Mouse (Mus musculus) left cerebral cortex, postnatal 14 days (tissue): ENCODE results near the gene Zmat3. TPM values are rescaled to one million over a fixed set of nuclear protein-coding genes. Genes with fewer than 3 reads are reported as not detected.

Source experiments
- DNase-seq, 2 experiments: peaks; one replicate each; pipeline ENCODE4 v3.0.0; 2021 to 2022; ENCODE audit warnings: low spot score in 2 of 2, mixed read lengths in 1 of 2
- intact Hi-C: fragments of 180-260 bp; cut with DNase I; formaldehyde crosslinking; loops from one replicate; pipeline ENCODE4 v1.15.1; 2025
- total RNA-seq, 2 experiments: library from RNA; stranded (reverse); gene quantifications; 2 replicates each; pipeline ENCODE4 v1.2.3; 2021

The Zmat3 gene
- total RNA-seq, 2 experiments from 2014 or later = 104 to 117 TPM

DNA sequence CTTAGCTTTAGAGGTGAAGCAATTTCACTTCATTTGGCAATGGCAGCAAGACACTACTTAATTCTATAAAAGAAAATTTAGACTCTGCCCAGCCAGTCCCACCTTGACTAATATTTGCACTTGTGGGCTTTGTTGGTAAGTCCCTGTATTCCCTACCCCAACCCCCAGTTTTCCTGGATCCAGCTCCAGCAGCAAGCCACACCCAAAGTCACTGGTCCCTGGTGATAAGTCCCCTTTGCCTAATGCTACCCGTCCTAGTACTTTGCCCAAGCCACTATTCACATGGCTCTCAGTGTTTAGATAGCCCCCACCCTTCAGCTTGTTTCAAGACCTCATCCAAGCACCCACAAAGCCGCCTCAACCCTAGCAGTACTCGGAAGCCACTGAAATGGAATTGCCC, 15.7 kb upstream of the Zmat3 start:
- intact Hi-C loops = no loop called here
- no peak for DNase-seq

DNA sequence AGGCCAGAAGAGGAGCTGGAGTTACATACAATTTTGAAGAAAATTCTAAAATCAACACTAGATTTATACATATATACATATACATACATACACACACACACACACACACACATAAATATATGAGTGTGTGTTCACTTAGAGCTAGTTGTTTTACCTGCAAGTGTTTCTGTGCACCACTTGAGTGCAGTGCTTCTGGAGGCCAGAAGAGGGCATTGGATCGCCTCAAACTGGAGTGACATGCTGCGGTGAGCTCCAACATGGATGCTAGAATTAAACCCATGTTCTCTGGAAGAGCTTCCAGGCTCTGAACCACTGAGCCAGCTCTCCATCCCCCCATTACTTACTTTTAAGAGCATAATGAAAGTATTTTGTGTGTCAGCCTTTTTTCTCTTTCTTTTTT, 14.1 kb upstream of the Zmat3 start:
- intact Hi-C loops = no loop called here
- DNase-seq = no peak

DNA sequence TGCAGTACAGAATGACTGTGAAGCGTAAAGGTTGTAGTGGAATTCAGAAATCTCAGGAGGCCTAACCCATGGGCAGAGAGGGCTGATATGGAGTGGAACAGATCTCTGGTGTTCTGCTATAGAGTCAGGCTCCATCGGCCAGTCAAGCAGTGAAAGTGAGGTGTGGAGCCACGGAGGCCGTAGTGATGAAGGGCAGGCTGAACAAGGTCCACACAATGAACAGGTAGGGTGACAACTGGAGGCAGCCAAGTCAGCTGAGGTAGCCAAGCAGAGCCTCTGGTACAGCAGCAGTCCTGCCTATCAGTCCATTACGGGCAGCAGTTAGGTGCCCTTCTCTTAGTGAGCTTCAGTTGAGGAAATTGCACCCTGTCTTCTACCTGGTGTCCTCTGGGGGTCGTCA, 7.4 kb upstream of the Zmat3 start:
- intact Hi-C loops = no loop called here
- no peak for DNase-seq

DNA sequence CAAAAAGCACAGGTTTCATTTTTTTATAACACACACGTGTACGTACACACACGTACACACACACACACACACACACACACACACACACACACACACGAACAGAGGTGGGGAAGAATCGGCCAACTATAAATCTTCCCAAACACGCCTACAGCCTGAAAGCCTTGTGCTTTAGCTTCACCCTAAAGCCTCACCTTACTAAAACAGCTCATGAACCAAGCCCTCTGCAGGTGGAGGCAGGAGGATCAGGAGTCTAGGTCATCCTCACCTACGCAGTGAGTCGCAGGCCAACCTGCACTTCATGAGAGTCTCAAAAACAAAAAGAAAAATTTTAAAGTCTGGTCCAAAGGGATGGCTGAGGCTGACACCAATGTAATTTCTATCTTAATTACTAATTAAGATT, 6.7 kb upstream of the Zmat3 start:
- no peak for DNase-seq
- intact Hi-C loops = no loop called here

DNA sequence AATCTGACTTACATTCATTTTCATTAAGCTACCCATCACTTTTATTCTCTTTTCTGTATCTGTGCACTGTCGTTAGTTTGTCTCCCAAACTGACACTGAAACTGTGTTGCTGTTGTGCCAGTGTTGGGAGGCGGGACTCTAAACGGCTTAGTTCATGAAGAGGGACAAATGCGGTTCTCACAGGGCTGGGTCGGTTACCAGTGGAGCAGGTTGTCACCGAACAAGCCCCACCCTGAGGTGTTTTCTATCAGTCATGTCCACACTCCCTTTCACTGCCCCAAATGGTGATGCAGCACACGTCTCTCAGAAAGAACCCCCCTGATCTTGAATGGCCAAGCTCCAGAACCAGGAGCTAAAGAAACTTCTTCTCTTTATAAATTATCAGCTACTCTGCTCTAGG, 6.1 kb upstream of the Zmat3 start:
- DNase-seq = no peak
- intact Hi-C loops = no loop called here

DNA sequence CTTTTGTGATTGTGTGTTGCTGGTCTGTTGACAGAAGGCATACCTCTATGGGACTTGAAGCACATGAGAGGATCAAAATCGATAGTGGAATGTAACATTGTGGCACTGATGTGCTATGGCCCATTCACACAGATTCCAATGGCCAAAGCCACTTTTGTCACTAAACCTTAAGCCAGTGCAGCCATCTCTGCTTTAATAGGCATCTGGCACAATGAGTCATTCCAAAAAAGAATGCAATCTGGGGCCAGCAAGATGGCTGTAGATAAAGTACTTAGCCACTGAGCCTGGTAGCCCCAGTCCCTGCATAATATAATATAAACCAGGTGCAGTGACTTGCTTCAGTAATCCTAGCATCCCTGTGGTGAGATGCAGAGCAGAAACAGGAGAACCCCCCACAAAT, 1.7 kb upstream of the Zmat3 start:
- DNase-seq = no peak

DNA sequence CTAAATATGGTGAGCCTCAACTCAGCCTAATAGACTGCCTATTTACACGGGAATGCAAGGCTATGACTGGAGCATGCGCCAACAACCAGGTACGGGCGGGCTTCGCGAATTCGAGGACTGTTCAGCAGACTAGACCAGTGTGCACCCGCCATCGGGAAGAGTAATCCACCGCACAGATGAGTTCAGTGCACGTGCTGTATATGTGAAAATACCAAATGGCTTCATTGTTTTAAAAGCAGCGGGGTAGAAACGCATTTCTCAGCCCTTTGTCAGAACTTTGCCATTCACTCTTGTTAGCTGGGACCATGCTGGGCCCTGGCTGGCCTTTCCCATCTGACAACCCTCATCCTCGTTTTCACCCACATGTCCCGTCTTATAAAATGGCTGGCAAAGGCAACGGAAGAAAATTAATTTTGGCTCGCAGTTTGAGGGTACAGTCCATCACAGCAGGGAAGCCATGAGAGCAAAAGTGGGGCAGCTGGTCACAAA, 476 bp upstream of the Zmat3 start:
- DNase-seq = peak; percentile 17 to 41
- intact Hi-C loops = no loop called here

More for the DNA sequence above, 1.7 kb upstream of the Zmat3 start:
- intact Hi-C loops = no loop called here

DNA sequence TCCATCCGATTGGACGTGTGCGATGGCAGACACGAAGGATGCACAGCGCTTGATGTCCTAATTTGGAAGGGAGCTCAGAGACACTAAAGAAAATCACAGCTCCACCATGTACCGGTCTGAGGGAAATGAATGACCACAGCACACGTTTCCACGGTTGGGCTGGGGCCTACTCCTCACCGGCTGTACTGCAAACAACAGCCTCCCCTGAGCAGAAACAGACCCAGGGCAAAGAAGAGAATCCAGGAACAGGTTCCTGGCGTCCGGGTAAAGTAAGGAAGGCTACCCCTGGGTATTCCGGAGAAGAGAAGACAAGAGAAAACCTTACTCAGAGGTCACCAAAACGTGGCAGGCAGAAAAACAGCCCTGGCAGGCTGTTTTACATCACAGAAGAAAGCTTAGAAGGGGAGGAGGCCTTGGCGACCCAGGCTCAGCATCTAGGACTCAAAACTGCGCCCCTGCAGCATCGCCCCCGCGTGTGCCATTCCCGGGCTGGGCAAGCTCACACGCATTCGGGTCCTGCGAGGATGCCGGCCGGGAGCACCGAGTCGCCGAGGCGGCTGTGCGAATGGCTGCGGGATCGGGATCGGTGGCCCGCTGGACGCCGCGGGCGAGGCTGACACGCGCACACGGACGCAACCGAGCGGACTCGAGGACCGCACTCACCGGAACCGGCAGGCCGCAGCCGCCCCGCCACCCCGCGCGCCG, 821 bp downstream of the Zmat3 start:
- DNase-seq = peak; percentile 49 to 54
- intact Hi-C loops = loop anchor here (2.0 kb wide), 1 partner anchor 32 kb away; the partner anchor contains the start of gene Pik3ca

DNA sequence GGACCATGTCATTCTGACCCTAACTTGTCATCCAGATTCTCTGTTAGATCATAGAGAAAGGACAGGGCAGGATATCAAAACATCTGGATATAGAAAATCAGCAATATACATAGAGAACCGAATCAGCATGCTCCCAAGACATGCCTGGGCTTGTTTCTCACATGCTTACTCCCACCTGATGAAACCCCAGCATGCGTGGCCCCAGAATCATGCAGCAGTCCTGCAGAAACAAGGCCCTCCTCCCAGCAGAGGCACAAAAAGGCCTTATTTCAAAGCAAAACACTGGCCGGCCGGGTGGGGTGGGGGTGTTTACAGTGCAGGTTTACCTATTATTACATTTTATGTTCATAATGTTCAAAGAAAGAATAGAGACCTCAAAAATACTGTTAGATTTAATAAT, 1.6 kb downstream of the Zmat3 start:
- peak in 1 of 2 experiments; percentile 13 for DNase-seq

DNA sequence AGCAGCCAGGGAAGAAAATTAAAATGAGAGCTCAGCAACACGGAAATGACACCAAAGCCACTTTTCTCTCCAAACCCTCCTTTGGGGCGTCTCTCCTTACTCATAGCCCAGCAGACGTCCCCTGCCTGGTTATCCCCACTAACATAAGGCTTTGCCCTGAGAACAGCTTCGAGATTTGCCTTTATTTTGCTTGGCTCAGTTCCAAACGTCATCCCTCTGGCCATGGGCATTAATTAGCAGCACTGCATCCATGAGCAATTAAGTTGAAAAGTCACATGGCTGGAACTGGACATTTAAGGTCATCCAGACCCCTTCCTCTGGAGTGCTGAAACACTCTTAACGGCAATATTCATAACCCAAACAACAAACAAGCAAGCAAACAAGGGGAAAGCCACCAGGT, 4.6 kb downstream of the Zmat3 start:
- intact Hi-C loops = no loop called here

More for the DNA sequence above, 1.6 kb downstream of the Zmat3 start:
- intact Hi-C loops = loop anchor here (2.0 kb wide), 1 partner anchor 33 kb away; the partner anchor contains the start of gene Pik3ca

DNA sequence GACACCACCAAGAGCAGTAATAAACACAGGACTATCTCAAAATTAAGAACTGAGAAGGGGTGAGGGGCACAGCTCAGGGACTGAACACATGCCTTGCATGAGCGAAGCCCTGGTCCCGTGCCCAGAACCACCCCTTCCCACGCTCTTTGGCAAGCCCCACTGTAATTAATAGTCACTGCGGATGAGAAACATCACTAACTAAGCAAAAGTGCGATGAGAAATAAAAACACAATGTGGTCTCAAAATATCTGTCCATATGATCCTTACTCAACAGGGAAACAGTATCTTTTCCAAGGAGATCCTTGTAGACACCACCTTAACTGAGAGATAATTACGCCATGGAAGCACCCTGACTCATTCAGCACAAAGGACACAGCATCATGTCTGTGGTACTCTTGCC, 17.9 kb downstream of the Zmat3 start:
- intact Hi-C loops = no loop called here

More for the DNA sequence above, 4.6 kb downstream of the Zmat3 start:
- no peak for DNase-seq

DNA sequence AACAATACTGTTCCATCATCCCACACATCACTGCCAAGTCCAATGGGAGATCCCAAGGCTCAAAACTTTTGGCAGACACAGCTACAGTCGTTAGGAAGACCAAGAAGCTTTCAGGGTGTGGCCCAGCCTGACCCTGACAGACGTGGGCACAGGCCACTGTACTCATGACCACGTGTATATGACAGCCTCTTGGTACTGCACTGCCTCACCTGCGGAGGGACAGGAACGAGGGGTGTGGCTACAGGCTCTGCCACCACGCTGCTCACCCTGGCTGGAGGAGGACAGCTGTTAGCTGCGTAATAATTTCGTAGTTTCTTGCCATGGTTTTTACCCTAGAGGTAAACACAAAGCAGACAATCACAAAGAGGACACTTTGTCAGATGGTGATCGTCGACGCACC, 20.6 kb downstream of the Zmat3 start:
- DNase-seq = no peak
- intact Hi-C loops = no loop called here

More for the DNA sequence above, 17.9 kb downstream of the Zmat3 start:
- DNase-seq = peak; percentile 65 to 82

DNA sequence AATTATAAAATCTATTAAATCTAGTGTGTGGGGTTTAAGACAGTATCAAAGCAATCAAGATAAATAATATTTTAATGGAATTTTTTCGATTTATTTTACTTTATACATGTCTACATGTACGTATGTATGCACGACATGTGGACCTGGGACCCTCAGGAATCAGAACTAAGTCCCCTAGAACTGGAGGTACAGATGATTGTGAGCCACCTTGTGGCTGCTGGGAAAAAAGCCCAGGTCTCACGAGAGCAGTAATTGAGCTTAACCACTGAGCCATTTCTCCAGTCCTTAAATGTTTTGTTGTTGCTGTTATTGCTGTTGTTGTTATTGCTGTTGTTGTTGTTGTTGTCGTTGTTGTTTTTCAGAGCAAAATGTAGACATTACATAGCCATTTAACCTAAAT, 21.0 kb downstream of the Zmat3 start:
- DNase-seq = no peak
- intact Hi-C loops = loop anchor here (5.0 kb wide), 1 partner anchor 52 kb away; the partner anchor contains the start of gene Pik3ca

DNA sequence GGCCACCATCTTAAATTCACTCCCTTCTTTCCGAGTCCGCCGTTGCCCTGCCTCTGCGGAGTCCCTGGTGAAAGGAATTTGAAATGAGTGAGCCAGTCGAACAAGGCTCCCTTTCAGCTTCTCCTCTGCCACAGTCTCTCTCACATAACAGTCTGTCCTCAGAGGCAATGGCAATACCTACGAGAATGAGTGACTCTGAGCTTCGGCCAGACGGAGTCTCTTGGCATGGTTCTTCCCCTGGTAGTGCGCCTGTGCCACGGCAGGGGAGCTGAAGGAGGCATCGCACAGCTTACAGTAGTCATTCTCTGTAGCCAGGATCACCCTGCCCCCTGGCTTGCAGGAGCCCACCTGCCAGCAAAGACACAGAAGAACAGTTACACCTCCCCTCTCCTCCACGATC, 22.4 kb downstream of the Zmat3 start:
- intact Hi-C loops = loop anchor here (5.0 kb wide), 1 partner anchor 54 kb away; the partner anchor contains the start of gene Pik3ca
- DNase-seq = no peak

DNA sequence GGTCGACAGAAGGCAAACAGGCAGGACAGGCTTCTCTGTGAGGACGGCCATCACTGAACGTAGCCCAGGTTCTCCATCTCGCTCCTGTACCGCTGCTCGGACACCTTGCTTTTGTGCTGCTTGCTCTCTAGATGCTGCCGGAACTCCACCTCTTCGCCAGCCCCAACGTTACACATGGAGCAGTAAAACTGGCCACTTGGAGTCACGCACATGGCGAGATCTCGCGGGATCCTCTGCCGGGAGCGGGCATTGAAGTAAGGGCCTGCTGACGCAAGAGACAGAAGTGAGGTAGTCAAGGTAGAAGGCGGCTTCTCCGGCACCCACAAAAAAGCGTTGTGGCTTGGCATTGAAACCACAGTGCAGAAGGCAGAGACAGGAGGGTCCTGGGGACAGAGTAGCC, 24.4 kb downstream of the Zmat3 start:
- intact Hi-C loops = loop anchor here (5.0 kb wide), 1 partner anchor 56 kb away; the partner anchor contains the start of gene Pik3ca

DNA sequence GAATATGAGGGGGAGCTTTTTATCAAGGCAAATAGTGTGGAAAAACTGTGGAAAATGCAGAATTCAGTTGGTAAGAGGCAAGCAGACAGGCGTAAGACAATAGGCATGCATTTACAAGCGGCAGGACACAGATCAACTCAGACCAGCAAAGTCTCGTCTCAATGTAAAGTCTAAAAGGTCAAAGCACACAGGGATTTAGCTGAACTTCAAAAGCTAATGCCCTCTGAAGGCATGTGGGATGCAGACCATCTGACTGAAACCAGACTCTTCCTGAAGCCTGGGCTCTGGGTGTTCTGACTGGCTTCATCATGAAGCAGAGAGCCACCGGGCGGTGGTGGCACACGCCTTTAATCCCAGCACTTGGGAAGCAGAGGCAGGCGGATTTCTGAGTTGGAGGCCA, 27.6 kb downstream of the Zmat3 start:
- intact Hi-C loops = loop anchor here (10.0 kb wide), 1 partner anchor 117 kb away; no protein-coding TSS in a partner anchor
- no peak for DNase-seq

More for the DNA sequence above, 24.4 kb downstream of the Zmat3 start:
- no peak for DNase-seq

DNA sequence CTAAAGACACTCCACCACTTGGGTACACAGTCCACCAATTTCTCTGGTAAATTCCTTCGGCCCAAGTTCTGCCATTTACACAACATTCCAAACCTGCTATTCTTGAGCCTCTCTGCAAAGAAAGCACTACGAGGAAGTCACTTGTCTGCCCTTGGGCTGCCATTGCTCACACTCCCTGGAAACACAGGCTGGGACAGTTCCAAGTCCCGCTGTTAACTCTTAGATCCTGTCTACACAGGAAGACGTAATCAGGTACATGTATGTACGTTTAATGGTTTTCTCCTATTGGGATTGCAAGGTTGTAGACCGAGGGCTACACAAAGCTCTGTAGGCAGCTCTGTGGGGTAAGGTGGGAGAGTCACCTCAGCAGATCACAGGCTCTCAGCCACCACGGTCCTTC, 28.0 kb downstream of the Zmat3 start:
- intact Hi-C loops = loop anchor here (10.0 kb wide), 1 partner anchor 117 kb away; no protein-coding TSS in a partner anchor
- DNase-seq = no peak

DNA sequence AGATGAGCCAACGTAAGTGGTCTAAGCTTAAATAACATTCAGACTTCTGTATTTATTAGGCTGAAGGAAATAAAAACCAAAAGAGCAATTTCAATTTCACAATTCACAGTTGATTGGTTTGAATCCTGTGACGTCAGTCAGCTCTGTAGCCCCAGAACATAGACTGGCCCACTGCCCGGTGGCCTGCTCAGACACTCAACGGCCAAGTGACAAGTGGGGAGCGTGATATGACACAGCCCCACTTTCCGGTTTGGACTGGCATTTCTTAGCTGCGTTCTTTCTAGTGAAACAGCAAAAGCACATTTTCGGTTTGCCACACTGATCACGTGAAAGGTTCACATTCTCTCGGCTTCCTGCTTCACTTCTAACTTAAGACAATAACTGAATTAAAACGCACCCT, 30.9 kb downstream of the Zmat3 start:
- intact Hi-C loops = loop anchor here (10.0 kb wide), 1 partner anchor 120 kb away; no protein-coding TSS in a partner anchor
- DNase-seq = no peak

DNA sequence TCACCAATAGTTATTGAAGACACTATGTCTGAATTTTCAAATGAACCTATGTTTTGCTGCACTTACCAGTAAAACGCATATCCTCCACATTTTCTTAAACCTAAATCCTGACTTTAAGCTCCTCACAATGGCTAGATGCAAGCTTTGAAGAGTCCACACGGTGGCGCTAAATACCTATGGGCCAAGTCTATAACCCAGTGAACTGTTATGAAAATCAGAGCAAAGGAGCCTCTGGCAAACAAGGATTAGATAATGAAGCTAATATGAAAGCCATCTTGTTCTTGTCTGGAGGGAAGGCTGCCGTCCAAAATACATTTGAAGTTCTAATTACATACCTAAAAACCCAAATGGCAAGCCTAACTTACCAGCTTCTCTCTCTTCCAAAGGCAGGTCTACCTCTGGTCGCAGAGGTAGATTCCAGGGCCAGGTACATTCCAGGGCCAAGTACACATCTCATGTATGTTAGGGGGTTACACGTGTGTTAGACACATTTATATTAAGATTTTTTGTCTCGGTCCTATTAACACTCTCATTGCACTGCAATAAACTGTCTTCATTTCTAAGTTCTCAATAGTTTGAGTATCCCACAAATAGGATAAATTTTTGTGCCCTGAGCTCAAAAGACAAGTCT, 32.2 kb downstream of the Zmat3 start:
- DNase-seq = peak; percentile 87 to 89
- intact Hi-C loops = loop anchor here (1.0 to 10.0 kb wide), 2 partner anchors 121 to 175 kb away; no protein-coding TSS in a partner anchor

DNA sequence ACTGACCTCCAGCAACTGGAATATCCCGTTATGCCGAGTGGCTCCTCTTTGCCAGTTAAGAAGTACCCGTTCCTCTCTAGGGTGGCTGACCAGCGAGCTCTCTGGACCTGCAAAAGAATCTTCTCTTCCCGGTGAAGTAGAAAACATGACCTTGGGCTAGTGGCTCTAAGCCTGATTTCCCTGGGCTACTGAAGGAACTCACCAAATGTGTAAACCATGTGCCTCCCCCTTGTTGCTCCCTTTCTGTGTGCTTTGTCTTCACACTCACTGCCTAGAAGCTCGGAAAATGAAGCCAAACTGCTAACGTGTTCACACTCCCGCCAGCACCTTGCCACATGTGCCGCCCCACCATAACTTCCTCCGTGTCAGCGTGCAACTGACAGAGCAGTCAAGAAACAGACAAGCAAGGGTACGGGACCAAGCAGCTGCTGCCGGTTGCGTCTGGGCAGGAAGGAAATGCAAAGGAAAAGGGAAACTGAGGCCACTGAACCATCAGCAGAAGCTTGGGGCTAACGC, 47.9 kb downstream of the Zmat3 start:
- intact Hi-C loops = loop anchor here (5.0 kb wide), 2 partner anchors 526 to 1171 kb away; partner anchors contain the start of gene Cldn11

More for the DNA sequence above, 47.9 kb downstream of the Zmat3 start:
- no peak for DNase-seq
